Mouse (Mus musculus) cerebellum, postnatal 10 days (tissue): ENCODE results near the gene Fgf2.

Experiments used
- DNase-seq, 2 experiments: peaks; one replicate each; pipeline ENCODE4 v3.0.0; 2021; ENCODE audit warnings: mixed read lengths in 2 of 2

Gene Fgf2

DNA sequence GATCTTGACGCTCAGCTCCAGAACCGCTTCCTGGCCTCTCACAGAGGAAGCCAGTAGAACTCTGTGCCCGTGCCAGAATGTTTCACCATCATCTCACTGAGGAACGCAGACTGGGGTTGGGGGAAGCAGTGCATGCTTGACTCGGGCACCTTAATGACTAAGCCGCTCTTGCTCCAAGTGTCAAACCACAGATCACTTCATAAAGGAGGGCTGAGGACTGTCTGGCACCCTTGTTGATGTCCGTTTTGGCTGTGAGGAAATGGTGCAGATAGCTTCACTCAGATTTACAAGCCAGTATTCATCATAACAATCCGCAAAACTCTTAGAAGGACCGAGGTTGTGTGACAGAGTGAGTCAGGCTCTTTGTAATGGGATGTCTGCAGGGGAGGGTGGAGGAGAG lies 12.6 kb downstream of the Fgf2 start:
- DNase-seq = no peak

DNA sequence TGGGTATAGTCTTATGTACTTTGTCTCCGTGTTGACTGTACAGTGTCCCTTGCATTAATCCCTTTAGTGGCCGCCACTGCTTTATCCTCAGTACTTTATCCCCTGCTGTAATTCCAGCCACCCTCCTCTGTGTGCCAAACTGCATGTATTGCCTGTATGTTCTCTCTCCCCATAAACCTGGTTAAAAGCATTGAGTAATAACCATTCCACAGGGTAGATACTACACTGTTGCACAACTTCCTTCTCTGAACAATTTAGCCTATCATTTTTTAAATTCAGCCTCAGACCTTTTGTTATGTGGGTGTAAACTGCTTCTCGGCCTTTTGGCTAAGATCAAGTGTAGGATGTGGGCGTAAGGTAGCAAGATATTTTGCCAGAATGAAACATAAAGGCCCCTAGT lies 17.0 kb downstream of the Fgf2 start:
- no peak for DNase-seq

DNA sequence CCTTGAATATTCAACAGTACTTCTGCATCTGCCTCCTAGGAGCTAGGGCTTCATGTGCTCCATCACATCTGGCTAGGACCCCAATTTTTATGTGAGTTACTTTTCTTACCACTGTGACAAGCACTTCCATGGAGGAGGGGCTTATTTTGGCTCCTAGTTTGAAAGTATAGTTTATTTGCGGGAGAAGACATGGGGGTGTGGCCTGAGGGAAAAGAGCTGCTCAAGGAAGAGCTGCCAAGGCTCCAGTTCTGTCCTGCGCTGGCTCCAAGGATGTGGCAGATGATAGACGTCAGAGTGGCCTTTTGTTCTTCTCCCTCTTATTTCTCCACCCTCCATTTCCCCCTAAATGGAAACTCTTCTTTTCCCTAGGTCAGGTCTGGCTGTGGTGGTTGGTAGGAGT lies 17.8 kb downstream of the Fgf2 start:
- DNase-seq = no peak

DNA sequence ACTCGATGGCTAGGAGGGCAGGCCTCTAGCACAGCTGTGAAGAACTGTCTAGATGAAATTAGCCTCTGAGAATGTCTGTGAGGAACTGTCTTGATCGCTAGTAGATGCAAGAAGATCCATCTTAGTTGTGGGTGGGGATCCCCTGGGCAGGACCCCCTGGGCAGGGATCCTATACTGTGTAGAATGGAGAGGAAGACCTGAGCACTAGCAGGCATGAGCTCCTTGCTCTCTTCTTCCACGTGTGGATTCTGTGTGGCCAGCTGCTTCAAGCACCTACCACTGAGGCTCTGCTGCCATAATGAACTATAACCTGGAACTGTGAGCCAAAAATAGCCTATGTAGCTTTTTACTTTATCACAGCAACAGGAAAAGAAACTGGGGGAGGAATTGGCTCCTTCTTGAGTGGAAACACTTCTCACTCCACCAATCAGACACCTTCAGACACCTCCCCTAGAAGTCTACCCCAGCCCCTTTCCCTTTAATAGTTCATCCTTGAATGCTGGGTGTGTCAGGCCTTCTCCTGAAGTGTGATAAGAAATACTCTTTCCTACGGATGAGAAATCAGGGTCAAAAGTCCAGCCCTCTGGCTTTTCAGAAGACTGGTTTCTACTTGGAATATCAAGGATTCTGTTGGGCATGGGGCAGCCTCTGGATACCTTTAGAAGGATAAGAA lies 18.4 kb downstream of the Fgf2 start:
- DNase-seq = no peak

DNA sequence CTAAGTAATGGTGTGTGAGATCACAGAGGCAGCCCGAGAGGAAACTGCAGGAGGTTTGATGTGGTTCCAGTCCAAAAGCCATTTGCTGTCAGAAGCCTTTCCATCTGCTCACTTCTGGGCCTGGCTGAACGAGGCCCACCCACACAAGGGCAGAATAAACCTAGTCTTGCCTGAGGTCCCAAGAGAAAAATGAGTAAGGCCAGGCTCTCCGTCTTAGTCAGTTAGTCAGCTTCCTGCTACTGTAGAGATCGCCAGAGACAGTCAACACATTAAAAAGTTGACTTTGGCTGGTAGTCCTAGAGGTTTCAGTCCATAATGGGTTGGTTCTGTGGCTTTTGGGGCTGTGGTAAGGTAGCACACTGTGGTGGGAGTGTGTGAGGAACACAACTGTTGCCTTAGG lies 22.3 kb downstream of the Fgf2 start:
- DNase-seq = no peak

DNA sequence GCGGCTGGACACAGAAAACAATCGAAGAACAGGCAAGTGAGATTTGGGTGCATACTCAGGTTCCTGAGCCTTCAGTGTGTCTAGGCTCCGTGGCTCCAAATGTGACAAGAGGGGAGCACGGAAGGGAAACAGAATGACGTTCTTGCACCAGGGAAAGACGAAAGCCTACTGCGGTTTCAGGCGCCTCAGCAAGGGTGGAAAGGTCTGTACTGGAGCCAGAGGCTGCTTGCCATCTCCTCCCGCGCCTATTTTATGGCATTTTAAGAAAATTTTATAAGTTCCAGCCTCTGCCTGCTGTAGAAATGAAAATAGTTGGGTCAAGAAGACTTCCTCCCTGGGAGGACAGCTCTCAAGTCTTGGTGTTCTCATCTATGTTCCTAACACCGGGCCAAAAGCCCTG lies 25.6 kb downstream of the Fgf2 start:
- no peak for DNase-seq

DNA sequence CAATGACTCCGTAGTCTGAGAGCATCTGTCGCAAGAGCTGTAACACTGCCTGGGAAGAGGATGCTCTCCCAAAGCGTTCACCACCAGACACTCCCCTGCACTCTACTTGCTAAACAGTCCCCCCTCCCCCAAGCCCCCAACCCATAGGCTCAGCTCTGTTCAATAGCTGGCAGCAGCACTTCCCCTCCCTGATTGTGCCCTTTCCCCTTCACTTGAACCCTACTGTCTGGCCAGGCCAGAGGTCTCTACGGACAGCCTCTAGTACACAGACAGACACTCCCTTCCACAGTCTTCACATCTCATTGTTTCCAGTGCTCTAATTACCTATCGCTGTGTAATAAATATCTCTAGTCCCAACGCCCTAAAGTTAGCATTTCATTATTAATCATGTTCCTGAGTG lies 29.8 kb downstream of the Fgf2 start:
- DNase-seq = no peak

DNA sequence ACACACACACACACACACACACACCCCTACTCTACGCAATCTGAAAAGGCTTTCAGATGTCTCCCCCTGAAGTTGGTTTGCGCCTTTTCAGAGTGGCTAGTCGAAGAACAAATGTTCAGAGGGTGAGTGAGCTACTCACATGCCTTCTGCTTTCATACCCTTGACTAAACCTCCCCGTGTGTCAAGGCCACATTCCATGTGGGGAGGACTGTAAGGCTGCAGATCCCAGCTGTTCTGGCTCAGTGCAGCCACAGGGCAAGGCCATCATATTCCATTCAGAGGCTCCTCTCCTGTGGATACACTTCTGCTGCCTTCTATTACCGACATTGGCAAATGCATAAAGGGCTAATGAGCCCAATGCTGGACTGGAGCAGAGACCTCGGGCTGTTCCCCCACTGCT lies 30.3 kb downstream of the Fgf2 start:
- DNase-seq = no peak

DNA sequence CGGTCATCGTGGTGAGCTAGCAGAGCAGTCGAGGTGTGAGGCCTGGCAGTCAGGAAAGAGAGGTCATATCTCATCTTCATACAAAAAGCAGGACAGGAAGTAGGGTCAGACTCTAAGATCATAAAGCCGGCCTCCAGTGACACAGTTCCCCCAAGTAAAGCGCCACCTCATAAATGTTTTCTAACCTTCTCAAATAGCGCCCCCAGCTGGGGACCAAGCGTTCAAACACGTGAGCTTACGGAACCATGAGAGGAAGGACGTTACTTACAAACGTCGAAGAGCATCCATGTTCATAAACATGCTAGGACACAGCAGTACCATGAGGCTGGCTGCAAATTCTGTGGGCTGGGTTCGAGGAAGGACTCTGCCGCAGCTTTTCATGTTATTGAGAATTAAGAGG lies 31.1 kb downstream of the Fgf2 start:
- DNase-seq = peak in 1 of 2 experiments; percentile 13

DNA sequence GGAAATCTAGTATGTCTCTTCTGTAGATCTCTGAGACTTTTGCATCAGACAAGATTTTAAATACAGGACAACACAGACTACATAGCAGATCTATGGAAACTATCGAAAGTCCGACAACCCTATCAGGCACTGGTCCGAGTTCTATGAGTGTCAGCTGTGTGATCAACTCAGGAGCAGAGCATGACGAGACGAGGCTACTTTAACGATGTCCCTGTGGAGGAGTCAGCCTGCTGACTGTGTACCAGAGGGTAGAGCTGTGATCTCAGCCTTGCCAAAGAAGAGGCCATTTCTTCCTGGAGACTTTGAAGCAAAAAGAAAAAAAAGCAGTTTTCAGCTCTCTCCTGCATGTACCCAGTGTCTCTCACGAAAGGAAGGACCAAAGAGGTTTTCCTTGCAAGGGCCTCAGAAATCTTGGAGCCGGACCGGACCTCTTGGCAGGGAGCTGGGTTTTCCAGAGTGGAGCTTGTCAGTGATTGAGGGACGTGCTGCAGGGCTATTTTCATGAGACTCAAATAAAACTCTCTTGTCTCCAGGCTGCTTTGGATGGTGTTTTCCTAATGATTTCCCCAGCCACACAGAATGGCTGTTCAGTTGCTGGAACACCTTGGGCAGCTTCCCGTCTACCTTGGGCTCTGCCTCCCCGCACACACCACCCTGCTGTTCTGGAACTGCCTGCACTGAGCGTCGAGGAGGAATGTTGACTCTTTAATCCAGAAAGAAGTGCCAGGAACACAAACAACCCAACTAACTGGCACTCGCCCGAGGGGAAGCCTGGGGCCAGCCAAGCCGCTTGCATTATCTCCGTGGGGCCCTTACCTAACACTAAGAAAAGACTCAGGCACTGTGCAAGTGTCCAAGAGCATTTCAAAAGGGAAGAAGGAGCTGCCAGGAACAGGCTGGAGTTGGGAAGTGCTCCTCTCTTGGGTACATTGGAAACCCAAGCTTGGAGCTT lies 32.1 kb downstream of the Fgf2 start:
- DNase-seq = peak; percentile 35 to 67

DNA sequence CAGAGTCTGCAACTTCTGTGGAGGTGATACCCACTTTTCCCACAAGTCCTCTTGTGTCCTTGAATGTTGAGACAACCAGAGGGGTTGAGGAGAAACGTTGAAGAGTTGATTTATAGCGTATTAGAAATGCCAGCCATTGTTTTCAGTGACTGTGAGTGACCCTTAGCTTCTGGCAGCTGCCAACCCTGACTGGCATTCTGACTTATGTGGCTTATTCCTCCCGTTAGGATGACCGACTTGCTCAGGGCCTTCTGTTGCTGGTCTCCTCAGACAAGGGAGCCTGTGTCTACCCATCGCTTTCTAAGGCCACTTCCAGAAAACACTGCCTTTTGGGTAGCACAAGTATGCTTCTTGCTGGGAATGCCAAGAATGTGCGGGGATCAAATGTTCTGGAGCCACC lies 33.3 kb downstream of the Fgf2 start:
- DNase-seq = no peak

DNA sequence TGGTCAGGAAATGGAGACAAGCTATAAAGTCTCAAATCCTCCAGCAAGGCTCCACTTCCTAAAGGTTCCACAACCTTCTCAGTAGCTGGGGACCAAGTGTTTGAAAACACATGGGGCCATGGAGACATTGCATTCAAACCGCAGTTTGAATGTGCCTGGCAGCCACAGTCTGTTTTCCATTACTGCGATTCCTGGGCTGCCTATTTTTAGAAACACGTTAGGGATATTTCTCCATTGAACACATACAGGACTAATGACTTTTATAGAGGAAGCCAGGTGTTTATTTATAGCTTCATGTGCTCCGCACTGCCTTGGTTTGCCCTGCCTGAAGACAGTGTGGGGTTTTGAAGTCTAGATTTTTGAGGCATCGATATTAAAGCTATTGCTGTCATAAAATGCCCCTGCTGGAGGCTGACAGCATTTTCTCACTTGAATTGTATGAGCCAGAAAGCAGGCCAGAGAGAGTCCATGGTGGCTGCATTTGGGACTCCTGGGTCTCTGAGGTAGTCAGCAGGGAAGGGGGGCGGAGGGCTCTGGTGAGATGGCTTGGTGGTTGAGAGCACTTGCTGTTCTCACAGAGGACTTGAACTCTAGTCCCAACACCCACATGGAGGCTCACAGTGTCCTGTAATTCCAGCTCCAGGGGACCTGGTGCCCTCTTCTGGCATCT lies 35.1 kb downstream of the Fgf2 start:
- DNase-seq = no peak

DNA sequence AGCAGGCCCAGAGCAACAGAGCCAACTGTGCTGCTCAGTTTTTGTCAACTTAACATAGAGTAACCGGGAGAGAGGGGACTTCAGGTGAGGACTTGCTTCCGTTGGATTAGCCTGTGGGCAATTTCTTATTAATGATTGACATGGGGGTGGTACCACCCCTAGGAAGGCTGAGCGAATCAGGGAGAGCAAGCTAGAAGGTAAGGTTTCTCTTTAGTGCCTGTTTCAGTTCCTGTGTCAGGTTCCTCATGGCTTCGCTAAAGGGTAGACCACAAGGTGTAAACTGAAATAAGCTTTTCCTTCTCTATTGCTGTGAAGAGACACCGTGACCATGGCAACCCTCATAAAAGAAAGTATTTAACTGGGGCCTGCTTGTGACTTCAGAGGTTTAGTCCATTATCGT lies 39.2 kb downstream of the Fgf2 start:
- no peak for DNase-seq

DNA sequence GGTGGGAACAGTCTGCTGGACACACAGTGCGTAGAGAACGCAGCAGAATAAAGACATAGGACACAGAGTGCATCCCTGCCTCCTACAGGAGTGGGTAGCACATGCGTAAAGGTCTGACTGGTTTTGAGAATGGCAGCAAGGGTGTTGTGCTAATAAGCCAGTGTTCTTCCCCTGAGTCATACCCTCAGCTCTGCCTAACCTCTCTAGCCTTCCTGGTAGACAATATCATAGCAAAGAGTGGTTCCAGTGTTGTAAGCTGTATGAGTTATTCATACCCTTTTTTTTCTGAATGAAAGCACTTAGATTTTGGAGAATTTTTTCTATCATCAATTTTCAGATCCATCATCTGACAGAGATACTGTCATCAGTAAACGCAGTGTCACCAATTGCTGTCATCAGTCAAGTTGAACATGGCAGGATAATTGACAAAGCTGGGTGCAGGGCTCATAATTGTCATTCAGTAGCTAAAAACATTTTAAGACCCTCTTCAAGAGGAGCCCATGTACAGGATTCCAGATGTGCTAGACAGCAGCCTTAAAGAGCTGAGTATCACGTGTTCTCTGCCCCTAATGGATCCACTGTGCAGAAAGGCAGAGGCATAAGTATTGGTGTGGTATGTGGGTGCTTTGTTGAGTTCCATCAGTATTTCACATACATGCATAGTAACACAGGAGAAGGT lies 48.9 kb downstream of the Fgf2 start:
- no peak for DNase-seq

DNA sequence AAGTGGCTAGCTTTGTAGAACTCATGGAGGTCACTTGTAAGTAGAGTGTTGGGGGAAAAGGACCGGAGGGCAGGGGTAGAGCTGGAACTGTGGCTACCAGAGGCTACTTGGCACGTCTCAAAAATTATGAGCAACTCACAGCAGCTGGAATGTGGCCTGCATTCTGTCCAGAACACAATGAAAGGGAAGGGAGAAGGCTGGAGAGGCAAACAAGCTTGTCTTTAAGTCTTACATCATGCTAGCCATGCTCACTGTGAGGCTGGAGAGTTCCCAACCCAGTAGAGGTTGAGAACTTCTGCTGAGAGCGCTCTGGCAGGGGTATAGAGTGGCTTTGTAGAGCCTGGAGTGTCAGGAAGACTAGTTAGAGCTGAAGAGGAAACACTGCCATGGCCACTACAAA lies 49.5 kb downstream of the Fgf2 start:
- DNase-seq = no peak

DNA sequence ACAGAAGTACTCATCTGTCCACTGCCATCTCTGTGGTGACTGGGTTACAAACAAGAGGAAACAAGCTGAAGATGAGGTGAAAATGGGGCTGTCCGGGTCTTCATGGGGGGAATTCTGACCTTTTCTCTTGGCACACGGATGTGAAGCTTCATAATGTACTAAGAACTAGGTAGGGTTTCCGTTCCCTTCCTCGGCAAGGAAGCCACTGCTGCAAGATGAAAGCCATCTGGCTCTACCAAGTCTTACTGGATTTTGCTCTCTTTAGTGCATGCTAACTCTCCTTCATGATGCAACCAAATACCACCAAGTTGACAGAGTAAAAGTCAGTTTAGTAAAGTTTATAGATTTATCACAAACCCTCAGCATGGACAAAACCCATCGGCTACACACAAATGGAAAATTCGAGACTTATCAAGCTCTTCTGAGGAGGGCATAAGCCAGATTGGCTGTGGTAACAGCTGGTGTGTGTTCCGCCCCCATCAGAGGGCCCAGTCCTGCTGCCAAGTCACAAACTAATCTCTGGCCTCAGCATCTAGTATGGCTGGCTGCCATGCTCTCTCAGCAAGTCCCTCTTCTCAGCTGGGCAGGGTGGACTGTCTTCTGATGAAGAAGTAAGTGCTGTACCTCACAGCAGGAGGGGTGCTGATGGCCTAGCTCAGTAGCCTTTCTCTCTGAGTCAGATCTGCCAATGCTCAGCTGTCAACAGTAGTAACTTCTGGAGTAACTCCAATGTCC lies 50.7 kb downstream of the Fgf2 start:
- DNase-seq = peak; percentile 89 to 93

DNA sequence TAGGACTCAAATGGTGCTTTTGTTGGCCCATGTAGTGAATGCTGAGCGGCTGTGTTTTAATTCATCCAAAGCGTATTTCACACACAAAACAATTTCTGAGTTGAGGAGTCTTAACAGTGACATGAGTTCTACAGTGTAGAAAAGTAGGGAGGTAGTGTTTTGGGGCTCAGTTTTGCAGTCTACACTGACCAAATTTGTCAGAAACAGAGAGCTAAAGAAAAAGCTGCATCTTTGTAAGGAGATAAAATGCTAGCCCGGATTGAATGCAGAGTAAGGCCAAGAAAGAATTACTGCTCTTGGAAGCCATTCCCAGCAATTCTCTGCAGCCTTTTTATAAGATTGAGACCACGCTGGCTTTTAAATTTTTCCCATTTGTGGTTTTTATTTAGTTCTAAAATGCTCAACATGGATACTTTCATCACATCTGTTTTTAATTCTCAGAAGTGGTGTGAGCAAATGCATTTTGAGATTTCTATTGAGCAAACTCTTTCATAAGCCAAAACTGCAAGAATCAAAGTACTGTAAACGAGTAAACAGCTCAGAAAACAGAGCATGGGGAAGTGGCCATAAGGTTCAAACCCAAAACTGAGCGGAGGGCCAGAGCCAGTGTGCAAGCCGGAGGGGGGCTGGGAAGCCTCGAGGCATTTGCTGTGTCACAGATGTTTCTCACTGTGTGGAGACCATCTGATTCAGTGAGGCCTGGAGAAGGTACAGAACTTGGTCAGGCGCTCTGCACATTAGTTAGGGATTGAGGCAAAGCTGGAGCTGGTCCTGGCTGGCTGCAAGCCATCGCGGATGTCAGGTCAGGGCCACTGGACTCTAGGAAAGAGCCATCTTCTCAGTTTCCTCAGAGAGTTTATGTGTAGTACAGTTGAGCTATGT lies 53.8 kb downstream of the Fgf2 start:
- DNase-seq = peak; percentile 45 to 63

DNA sequence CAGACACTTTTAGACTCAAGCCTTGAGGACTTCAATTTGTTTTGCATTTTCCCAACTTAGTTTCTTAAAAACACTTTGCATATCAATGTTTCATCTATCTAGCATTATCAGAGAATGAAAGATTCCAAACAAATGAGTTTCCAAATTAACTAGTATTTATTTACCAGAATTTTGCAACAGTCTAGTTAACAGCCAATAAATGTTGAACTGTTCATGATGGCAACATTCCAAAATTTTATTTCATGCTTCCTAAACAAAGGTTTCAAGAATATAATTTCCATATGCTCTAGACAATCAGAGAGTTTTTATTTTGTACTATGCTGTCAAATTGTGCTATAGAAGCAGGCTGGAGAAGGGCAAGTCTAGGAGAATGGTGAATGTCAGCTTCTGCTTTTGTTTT lies 59.5 kb downstream of the Fgf2 start:
- no peak for DNase-seq

DNA sequence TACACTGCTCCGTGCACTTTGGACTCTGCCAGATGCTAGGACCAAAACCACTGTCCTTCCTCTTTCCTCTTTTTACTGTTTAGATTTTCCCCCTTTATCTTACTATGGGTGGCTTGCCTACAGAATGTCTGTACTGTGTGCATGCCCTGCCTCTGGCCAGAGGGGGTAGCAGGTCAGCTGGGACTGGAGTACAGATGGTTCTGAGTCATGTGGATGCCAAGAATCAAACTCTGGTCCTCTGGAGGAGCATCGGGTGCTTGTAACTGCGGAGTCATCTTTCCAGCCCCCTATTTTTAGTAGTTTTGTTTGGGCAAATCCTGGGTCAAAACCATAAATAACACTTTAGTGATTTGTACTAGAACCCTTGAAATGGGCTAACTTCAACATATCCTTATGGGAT lies 65.3 kb downstream of the Fgf2 start:
- no peak for DNase-seq

DNA sequence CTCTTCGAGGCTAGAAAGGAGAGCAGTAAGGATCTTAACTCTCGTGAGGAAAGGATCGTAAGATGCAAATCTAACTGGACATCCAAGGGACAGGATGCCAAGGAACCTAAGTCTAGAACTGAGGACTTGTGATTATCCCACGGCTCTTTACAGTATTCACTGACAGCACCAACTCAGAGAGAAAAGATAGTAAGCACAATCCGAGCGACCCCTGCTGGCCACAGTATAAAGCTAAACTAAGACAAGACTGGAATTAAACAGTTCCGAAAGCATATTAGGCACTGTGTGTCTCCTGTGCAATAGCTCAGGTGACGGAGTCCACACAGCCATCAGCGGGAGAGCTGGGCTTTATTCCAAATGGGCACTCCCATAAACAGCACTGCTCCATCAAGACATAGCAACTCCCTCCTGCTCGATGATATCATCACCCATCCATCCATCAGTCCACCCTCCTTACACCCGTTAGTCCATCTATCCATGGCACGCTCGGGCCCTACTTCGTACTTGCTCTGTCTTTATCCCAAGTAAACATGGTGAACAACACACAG lies 66.3 kb downstream of the Fgf2 start:
- DNase-seq = peak; percentile 91 to 93

DNA sequence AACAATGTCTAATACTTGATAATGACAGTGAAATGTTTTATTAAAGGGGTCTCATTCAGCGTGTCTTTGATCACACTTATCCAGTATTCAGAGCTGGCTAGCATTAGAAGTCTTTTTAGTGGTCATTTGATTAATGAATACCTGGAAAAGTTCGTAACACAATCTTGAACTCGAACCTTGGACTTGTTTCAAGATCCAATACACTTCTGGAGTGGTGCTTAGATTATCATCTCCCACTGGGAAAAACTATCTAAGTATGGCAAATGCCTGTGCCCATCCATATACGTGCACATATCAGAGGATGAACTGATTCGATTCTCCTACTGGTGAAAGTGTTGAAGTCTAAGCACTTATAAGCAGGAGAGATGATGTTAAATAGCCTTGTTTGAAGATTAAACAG lies 70.2 kb downstream of the Fgf2 start:
- peak in 1 of 2 experiments; percentile 19 for DNase-seq
